Mouse (Mus musculus) heart, postnatal 4 days (tissue): ENCODE data around the gene Atxn7l1. TPM values are rescaled to one million over a fixed set of nuclear protein-coding genes. Genes with fewer than 3 reads are reported as not detected.

Experiments
- DNase-seq: peaks from one replicate; pipeline ENCODE4 v3.0.0; 2021
- total RNA-seq, 2 experiments: library from RNA; stranded (reverse); gene quantifications; 2 replicates each; pipeline ENCODE4 v1.2.3; 2021

Gene Atxn7l1
- total RNA-seq, 2 experiments from 2014 or later = 16.8 to 17.5 TPM

- no peak for DNase-seq
Measured at GRCm38 (mm10) chr12:33279159-33279558, 131.7 kb downstream of the Atxn7l1 start.

DNA sequence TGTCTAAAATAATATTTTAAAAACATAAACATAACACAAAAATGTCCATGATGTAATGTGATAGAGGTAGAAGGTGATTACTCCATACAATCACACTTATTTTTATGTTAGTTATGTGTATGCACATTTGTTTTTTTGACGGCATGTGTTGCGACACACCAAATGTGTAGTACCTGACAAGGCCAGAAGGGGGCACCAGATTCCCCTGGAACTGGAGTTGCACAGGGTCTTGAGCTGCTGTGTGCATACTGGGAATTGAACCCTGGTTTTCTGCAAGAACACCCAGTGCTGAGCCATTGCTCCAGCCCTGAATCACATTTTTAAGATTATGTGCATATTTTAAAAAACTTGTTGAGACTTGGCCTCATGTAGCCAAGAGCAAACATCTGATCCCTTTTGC lies 133.3 kb downstream of the Atxn7l1 start:
- peak; percentile 80 for DNase-seq

DNA sequence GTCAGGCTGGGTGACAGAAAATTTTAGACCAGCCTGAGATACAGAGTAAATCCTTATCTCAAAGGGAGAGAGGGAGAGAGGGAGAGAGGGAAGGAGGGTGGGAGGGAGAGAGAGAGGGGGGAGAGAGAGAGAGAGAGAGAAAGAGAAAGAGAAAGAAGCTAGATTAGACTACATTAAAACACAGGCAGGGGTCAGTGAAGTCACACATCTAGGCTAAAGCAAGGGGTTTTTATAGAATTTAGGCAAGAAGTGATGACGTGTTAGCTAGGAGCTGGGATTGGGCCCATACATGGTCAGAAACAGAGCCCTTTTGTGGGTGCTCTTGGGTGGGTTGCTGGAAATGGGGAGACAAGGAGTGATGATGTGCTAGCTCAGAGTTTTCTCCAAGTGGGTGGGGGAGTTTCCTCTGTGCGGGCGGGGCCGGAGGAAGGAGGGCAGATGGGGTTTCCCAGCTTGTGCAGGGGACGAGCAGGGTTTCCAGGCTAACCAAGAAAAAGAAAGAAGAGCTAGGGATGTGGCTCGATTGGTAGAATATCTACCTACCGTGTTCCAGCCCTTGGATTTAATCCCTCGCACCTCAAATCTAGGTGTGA lies 136.9 kb downstream of the Atxn7l1 start:
- no peak for DNase-seq

- no peak for DNase-seq
Measured at GRCm38 (mm10) chr12:33285354-33285753, 137.9 kb downstream of the Atxn7l1 start.

DNA sequence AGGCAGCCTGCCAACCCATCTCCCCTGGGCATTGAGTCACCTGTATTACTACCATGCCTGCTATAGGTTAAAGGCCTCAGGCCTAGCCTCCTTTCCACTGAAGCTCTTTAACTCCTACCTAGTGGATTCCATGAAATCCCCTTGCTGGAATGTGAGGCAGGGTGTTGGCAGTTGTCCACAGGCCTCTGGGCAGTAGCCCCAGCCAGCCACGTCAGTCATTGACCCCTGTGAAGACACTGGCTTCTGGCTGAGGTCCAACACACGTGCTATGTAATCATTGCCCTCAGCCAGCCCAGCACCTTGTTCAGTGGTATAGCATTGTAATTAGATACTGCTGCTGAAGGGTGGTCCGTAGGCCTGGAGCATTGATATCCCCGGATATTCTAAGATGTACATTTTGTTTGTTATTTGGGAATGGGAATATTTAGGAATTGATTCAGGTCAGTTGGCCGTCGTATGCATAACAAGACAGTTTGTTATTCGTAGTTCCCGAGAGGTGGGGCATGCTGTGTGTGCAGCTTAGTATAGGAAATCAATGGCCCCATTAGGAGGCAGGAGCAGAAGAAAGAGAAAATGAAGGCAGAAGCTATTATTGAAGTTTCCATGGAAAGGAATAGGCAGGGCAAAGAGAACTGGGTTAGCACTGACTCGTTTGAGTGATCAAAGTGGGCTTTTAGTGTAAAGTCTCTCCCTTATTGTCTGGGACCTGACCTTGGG lies 138.6 kb downstream of the Atxn7l1 start:
- peak; percentile 90 for DNase-seq

DNA sequence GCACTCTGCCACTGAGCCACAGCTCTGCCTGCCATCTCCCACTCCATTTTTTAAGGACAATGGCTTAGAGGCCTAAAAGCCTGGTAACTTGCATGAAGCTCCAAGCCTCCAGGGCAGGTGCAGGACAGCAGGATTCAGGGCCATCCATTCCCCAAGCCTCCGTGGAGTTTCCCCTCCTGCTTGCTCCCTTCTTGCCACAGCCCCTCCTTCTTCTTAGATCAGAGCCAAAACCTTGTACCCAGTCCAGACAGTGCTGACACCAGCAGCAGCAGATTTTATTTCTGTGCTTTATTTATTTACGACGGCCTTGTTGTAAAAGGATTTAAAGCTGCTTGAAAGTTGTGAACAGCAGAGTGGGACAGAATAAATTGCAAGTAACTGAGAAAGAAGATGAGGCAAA lies 140.2 kb downstream of the Atxn7l1 start:
- DNase-seq = no peak

DNA sequence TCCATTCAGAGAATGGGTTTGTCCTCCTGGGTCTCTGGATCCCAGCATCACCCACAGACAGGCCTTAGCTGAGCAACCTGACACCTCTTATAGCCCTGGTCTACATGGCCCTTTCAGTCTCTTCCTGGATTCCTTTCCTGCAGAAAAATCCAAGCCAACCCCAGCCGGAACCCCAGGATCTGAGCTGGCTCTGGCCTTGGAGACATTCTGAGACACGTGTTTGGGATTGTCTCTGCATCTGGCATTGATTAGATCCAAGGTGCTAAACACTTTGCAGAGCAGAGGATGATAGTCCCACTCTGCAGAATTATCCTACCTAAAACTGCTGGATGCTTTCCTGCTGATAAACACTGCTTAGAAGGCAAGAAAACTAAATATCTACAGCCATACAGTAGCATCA lies 141.3 kb downstream of the Atxn7l1 start:
- no peak for DNase-seq

DNA sequence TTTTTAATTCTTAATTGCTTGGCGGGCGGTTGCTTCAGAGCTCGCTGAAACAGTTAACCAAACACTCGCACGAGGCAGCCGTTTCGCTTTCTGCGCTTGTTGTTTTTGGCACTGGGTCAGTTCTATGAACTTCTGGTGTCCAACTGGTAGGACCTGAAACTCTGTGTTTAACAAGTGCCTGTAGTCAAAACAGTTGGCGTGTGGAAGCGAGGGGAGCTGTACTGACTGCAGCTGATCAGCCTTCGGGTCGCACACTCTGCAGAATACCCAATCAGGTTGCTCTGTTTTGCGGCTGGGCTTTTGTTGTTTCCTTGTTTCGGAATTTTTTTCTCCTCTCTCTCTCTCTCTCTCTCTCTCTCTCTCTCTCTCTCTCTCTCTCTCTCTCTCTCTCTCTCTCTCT lies 154.6 kb downstream of the Atxn7l1 start:
- peak; percentile 69 for DNase-seq

DNA sequence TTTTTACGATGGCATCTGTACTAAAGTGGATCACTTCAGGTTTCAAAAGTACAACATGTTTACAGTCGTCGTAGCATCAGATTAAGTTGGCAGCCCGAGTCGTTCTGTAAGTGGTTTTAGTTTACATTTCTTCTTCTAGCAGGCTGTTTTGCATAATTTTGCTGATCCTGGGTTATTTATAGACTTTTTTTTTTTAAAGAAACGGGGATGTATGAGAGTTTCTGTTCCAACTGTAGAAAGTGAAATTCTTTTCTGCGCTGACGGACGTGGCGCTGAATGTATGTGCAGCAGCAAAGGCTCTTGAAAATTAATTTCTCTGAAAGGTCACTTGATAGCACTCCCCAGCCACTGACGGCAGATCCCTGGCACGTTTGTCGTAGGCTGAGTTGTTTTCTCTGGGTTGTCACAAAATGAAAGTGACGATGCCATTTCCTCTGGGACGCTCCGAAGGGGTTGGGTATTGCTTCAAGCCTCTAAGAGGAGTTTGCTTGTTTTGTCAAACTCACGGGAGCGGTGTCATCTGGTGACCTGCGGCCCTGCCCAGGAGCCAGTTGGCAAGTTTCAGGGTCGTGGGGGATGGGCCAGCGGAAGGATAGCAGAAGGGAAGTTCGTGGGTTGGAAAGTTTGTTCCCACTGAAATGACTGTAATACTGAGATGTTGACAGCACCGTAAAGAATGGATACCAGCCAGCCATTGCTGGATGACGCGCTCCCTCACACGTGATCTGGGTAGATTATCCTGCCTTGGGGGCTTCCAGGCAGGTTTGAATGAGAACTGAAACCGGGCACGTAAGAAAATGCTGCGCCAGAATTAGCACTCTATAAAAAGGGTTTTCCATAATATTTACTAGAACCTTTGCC lies 155.3 kb downstream of the Atxn7l1 start:
- DNase-seq = peak; percentile 70

GRCm38 (mm10) chr12:33303384-33303770 lies 155.9 kb downstream of the Atxn7l1 start:
- no peak for DNase-seq

DNA sequence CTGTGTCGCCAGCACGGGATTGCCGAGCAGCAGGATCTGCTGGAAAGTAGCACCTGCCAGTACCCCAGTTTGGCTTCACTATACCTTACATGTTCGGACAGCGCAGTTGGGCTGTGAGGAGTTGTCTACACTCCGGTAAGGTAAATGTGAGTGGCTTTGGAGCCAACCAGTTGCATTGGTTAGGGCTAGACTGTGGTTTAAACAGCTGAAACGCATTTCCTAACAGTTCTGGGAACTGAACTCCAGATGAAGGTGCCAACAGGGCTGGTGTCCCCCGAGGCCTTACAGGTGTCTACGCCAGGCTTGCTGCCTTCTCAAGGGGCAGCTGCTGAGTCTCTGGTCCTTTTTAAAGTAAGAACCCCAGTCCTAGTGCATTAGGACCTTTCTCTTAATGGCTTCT lies 157.6 kb downstream of the Atxn7l1 start:
- DNase-seq = no peak

GRCm38 (mm10) chr12:33306476-33306875 lies 159.0 kb downstream of the Atxn7l1 start:
- DNase-seq = no peak

DNA sequence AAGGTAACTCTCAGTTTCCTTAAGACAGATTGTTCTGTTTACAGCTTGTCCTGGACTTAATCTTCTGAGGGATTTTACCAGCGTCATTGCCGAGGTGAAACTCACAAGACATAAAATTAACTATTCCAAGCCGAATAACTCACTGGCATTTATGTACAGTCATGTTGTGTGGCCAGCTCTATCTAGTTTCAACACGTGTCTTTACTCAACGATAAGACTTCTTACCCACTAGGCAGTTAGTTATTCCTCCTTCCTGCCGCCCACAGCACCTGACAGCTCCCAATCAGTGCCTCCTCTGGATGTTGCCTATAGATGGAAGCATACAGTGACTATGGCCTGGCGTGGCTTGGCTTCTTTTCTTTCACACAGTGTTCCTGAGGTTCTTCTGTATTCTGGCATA lies 161.2 kb downstream of the Atxn7l1 start:
- DNase-seq = no peak

DNA sequence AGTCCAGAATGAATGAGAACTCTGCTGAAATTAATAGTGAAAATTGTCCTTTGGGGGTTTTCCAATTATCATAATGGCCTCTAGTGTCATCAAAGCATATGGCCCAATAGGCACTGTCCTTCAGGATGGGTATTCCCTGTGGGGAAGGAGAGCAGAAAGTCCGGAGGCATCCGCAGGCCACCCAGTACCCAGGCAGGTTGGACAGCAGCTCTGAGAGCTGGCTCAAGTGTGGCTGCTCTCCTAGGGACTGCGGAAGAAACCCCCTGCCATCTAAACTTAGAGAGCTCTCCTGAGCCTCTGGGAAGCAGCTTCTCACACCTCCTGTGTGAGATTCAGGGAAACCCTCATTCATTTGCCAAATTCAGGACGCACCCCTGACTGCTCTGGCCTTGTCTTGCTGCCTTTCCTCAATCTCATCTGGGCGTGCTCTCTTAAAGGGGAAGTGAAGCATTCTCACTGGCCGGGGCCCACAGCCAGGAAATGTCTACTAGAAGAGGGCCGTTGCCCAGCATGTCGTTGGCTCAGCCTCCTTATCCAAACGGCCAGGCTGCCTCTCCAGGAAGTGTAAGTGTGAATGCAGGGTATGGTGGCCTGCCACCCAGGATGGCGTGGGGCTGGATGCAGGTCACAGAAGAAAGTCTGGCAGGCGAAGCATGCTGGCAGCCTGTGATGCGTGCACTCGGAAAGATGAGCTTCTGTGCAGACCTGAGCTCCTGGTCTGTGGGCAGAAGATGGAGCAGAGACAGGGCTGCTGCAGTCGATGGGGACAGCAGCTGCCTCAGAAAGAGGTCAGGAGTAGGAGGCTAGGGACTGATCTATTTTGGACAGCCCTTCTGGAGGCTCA lies 166.6 kb downstream of the Atxn7l1 start:
- peak; percentile 76 for DNase-seq

- DNase-seq = peak; percentile 22
Measured at GRCm38 (mm10) chr12:33314924-33315643, 167.6 kb downstream of the Atxn7l1 start.

DNA sequence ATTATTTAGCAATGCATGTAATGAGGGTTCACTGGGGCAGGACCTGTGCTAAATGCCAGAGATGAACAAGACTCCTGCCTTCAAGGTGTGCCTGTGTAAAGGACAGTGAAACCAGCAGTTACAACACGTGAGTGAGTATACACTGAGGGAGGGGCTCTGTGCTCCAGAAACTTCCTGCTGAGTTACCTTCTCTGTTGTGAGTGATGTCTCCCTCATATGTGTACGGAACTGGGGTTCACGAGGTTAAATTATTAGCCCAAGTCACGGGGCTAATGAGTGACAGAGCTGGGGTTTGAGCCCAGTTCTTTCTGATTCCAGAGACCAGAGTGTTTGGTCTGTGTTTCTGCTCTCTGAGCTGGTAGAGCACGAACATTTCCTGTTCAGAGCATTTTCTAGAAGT lies 168.3 kb downstream of the Atxn7l1 start:
- DNase-seq = no peak

- DNase-seq = no peak
Measured at GRCm38 (mm10) chr12:33317792-33318530, 170.5 kb downstream of the Atxn7l1 start.

GRCm38 (mm10) chr12:33322547-33322946 lies 175.1 kb downstream of the Atxn7l1 start:
- no peak for DNase-seq

GRCm38 (mm10) chr12:33323821-33324220 lies 176.3 kb downstream of the Atxn7l1 start:
- DNase-seq = no peak

DNA sequence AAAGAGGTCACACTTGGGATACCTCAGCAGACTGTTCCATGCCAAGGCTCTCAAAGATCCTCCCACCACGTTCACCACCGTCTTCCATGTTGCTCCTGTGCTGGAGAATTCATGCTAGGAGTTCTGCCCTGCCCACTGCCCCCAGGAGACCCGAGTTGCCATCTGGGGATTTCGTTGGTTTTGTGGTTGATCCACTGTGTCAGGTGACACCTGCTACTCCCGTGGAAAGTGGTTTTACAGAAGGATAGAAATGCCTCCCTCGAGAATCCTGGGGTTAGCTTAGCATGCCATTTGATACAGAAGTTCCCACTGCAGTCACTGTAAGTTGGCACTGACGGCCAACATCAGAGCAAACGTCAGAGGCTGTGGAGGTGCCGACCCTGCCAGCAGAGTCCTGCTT lies 177.9 kb downstream of the Atxn7l1 start:
- DNase-seq = no peak

- DNase-seq = no peak
Measured at GRCm38 (mm10) chr12:33332046-33332445, 184.6 kb downstream of the Atxn7l1 start.
